Mouse (Mus musculus): ENCODE measurements around the gene Marveld3.

DNA sequence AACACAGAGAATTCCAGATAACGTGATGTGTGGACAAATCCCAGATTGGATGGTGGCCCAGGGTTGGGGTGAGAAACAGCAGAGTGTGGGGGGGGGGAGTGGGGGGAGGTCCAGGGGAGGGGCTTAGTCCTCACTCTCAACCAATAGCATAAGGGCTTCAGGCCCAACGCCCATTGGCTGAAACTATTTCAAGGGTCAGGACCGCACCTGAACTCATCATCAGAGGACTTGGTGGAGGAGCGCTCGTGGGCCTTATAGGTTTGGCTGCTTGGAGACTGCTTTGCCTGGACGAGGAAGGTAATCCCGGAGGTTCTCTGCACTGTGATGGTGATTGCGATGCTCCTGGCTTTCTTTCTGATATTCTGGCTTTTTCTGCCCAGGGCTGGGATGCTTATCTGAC lies 28.2 kb upstream of the Marveld3 start, which contains the start of gene Tat:
- TF ChIP-seq CTCF (IDR thresholded peaks at IDR 0.05; ENCODE audit: control insufficient read depth, insufficient read depth, low read length) (no peak), POLR2A (IDR thresholded peaks at IDR 0.05; ENCODE audit: borderline replicate concordance, control insufficient read depth, low read depth, low read length) (no peak)
